ENCODE assay signal across 26 mouse cellular contexts in the genomic region with DNA sequence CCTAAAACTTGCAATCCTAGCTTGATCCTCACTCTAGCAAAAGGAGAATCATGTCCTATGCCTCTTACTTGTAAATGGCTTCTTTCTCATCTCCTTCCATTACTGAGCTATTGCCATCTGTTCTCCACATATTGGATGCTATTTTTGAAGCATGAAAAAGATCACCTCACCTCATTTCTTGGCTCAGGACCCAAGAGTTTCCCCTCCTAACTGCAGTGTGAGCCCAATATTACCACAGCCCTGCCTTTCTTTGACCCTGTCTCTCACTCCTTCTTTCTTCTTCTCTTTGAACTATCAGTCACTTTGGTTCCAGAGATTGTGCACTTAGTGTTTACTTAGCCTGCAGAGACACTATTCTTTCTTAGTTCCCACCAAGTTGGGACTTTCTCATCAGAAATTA.
DNase-seq lines count a peak whose midpoint lies in the region; ATAC-seq and TF ChIP-seq lines count a peak whose summit lies in the region.
"Had no signal": no experiment of that assay in that cellular context is flagged by ENCODE, and none has a peak within 500 bp of the region (broad histone marks: within the 10 kb centered on the region; RNA-seq: fewer than 3 reads in every experiment).

No protein-coding gene starts in this region.

- H3K9ac ChIP-seq in liver, postnatal 0 days (replicated peaks), result no peak overlapping the region
- H3K9ac ChIP-seq: forebrain, embryonic 13.5 days; heart, embryonic 13.5 days; hindbrain, embryonic 12.5 days; hindbrain, embryonic 15.5 days had no signal

- TF ChIP-seq CTCF in liver, postnatal 0 days (IDR thresholded peaks at IDR 0.05; ENCODE audit: low read depth), result no peak

- no peaks in the 10 kb centered on the region for H3K27me3 ChIP-seq in liver, postnatal 0 days (ENCODE audit: insufficient read depth, low read length)
- H3K27me3 ChIP-seq: forebrain, embryonic 13.5 days; heart, embryonic 13.5 days; hindbrain, embryonic 12.5 days; hindbrain, embryonic 15.5 days had no signal

- H3K4me2 ChIP-seq in liver, postnatal 0 days (ENCODE audit: low read depth, low read length), result no peak overlapping the region
- H3K4me2 ChIP-seq: forebrain, embryonic 13.5 days; heart, embryonic 13.5 days; hindbrain, embryonic 12.5 days; hindbrain, embryonic 15.5 days had no signal

- no peaks in the 10 kb centered on the region for H3K9me3 ChIP-seq in liver, postnatal 0 days (ENCODE audit: low read length)
- H3K9me3 ChIP-seq: forebrain, embryonic 10.5 days; forebrain, embryonic 13.5 days; heart, embryonic 10.5 days; heart, embryonic 13.5 days; hindbrain, embryonic 12.5 days; hindbrain, embryonic 15.5 days had no signal

- H3K27ac ChIP-seq in liver, postnatal 0 days (ENCODE audit: low read depth), result no peak overlapping the region
- H3K27ac ChIP-seq: forebrain, embryonic 10.5 days; forebrain, embryonic 13.5 days; heart, adult 2 months; heart, embryonic 10.5 days; heart, embryonic 13.5 days; hindbrain, embryonic 12.5 days; hindbrain, embryonic 15.5 days had no signal

- TF ChIP-seq EP300 in liver, postnatal 0 days (IDR thresholded peaks at IDR 0.05; ENCODE audit: low read depth), result no peak

- peak; percentile 51 for DNase-seq in cerebellum, adult 11 months
- DNase-seq in cerebellum, adult 18-20 months, result peak; percentile 64 to 71
- DNase-seq in cerebellum, adult 9-10 months, result peak; percentile 92
- DNase-seq in cerebellum, postnatal 14 days, result peak; percentile 41 to 65
- DNase-seq in left cerebral cortex, adult 8-10 months (ENCODE audit: low spot score in 2 of 2), result no peak
- DNase-seq in Muller cell, postnatal 12 days (ENCODE audit: inconsistent ontology term), result no peak
- no peak for DNase-seq in liver, postnatal 0 days
- DNase-seq: adrenal gland, adult 8-10 months; adrenal gland, postnatal 25 days; embryo, embryonic 11 days; gastrocnemius, postnatal 10 days; gastrocnemius, postnatal 36 days; heart, adult 2 months; heart, postnatal 14 days; heart, postnatal 4 days; kidney, adult 8-10 months had no signal

- H3K4me3 ChIP-seq in liver, postnatal 0 days (ENCODE audit: low read depth, low read length), result no peak overlapping the region
- H3K4me3 ChIP-seq: forebrain, embryonic 10.5 days; forebrain, embryonic 13.5 days; heart, adult 2 months; heart, embryonic 10.5 days; heart, embryonic 13.5 days; hindbrain, embryonic 12.5 days; hindbrain, embryonic 15.5 days had no signal

- ATAC-seq in liver, postnatal 0 days, result no peak
- ATAC-seq: activated CD4-positive, CD25-positive, alpha-beta regulatory T cell, adult 4 months; CD4-positive, CD25-positive, alpha-beta regulatory T cell, adult 4 months; forebrain, embryonic 13.5 days; forebrain, embryonic 16.5 days; intestine, postnatal 0 days had no signal

- no peaks in the 10 kb centered on the region for H3K4me1 ChIP-seq in liver, postnatal 0 days (ENCODE audit: insufficient read depth)
- H3K4me1 ChIP-seq: forebrain, embryonic 10.5 days; forebrain, embryonic 13.5 days; heart, embryonic 10.5 days; heart, embryonic 13.5 days; hindbrain, embryonic 12.5 days; hindbrain, embryonic 15.5 days had no signal

- no peaks in the 10 kb centered on the region for H3K36me3 ChIP-seq in liver, postnatal 0 days (replicated peaks; ENCODE audit: insufficient read depth, low read length)
- H3K36me3 ChIP-seq: forebrain, embryonic 10.5 days; heart, embryonic 10.5 days; heart, embryonic 13.5 days; hindbrain, embryonic 12.5 days; hindbrain, embryonic 15.5 days had no signal

Comparison
In these comparisons a context has a peak if more than half of its experiments do, and no peak if none do; other contexts are left out.
1. DNase-seq: peak in cerebellum, adult 11 months (single experiment), cerebellum, adult 18-20 months (2 of 2), cerebellum, adult 9-10 months (single experiment) and cerebellum, postnatal 14 days (2 of 2); none in left cerebral cortex, adult 8-10 months (0 of 2), Muller cell, postnatal 12 days (single experiment) and liver, postnatal 0 days (single experiment).